Mouse (Mus musculus) kidney, postnatal 0 days (tissue): ENCODE results near the gene Aar2. TPM values are rescaled to one million over a fixed set of nuclear protein-coding genes. Genes with fewer than 3 reads are reported as not detected.
A peak's percentile ranks its signal among the peaks of the same experiment; 100 is the strongest.

ENCODE experiments used
- ATAC-seq: fragments of 200-750 bp; cut with Nextera tagmentation; replicated peaks from 2 replicates; pipeline ENCODE4 v1.8.0; 2017; ENCODE audit warnings: low read depth, moderate number of reproducible peaks, moderate TSS enrichment, moderate library complexity; ENCODE audit not compliant: low FRiP score
- DNase-seq: peaks from one replicate; pipeline ENCODE4 v3.0.0-alpha.2; 2016; ENCODE audit warnings: low spot score
- H3K27ac ChIP-seq: fragments of 300-500 bp; sonication (generic); 2 replicates; pipeline ENCODE4 v1.5.1; 2014; ENCODE audit warnings: mild to moderate bottlenecking
- H3K27me3 ChIP-seq: fragments of 300-500 bp; sonication (generic); 2 replicates; pipeline ENCODE4 v1.6.1; 2014; ENCODE audit warnings: low read length, mixed read lengths; ENCODE audit not compliant: insufficient read depth
- H3K36me3 ChIP-seq: fragments of 300-500 bp; sonication (generic); 2 replicates; pipeline ENCODE4 v1.6.1; 2014; ENCODE audit warnings: low read length, mixed read lengths; ENCODE audit not compliant: insufficient read depth
- H3K4me1 ChIP-seq: fragments of 300-500 bp; sonication (generic); replicated peaks from 2 replicates; pipeline ENCODE4 v1.6.1; 2014; ENCODE audit warnings: antibody characterized with exemption, low read length, mixed read lengths; ENCODE audit not compliant: insufficient read depth
- H3K4me2 ChIP-seq: fragments of 300-500 bp; sonication (generic); 2 replicates; pipeline ENCODE4 v1.6.1; 2014; ENCODE audit warnings: mild to moderate bottlenecking, low read length, moderate library complexity, mixed read lengths
- H3K4me3 ChIP-seq: fragments of 300-500 bp; sonication (generic); replicated peaks from 2 replicates; pipeline ENCODE4 v1.5.1; 2014; ENCODE audit warnings: low read depth, low read length
- H3K9ac ChIP-seq: fragments of 300-500 bp; sonication (generic); 2 replicates; pipeline ENCODE4 v1.6.1; 2014; ENCODE audit warnings: low read depth, low read length
- H3K9me3 ChIP-seq: fragments of 300-500 bp; sonication (generic); replicated peaks from 2 replicates; pipeline ENCODE4 v1.6.1; 2016; ENCODE audit warnings: low read length, inconsistent platforms, mixed read lengths
- CTCF ChIP-seq: IDR thresholded peaks from 2 replicates; pipeline ENCODE4 v1.5.1; 2016; ENCODE audit warnings: antibody characterized with exemption, low read depth, mild to moderate bottlenecking, moderate library complexity
- WGBS: fragments of 180-500 bp; shearing (Covaris S2); extraction: QIAGEN DNeasy Blood & Tissue Kit; methylation state at CpG from one replicate; pipeline ENCODE4 v1.1.7; 2014; 5-methylcytosine and 5-hydroxymethylcytosine counted together
- polyA plus RNA-seq: library from polyadenylated mRNA; unstranded; fragments of >200 nt; fragmentation: Nextera tagmentation; extraction: Ambion mirVana; gene quantifications from 2 replicates; pipeline ENCODE4 v1.2.1, GENCODE M21; 2015

The Aar2 gene
- polyA plus RNA-seq = 30.0 and 32.7 TPM in 2 replicates

GRCm38 (mm10) chr2:156547123-156547891, at the start of gene Aar2:
Gene Aar2, plus strand, starts transcription at chr2:156547584.
- no peaks in the 10 kb centered on the region for H3K9me3 ChIP-seq
- TF ChIP-seq CTCF = no peak
- H3K4me3 ChIP-seq = peak within 1 kb of the TSS; percentile 85
- 5% methylated on average over 39 of the region's 39 CpGs for WGBS
- peaks cover 14% of the 10 kb centered on the region; the same call in 1 of the 2 replicates for H3K36me3 ChIP-seq
- DNase-seq = peak; percentile 75
- no peaks in the 10 kb centered on the region for H3K27me3 ChIP-seq
- peak within 1 kb of the TSS; percentile 77 for H3K4me2 ChIP-seq
- peak within 1 kb of the TSS; percentile 78 for H3K27ac ChIP-seq
- ATAC-seq = peak; percentile 59; the same call in 1 of the 2 replicates
- peak within 1 kb of the TSS; percentile 82 for H3K9ac ChIP-seq
- peaks cover 7% of the 10 kb centered on the region for H3K4me1 ChIP-seq

GRCm38 (mm10) chr2:156497915-156498314, 49.5 kb upstream of the Aar2 start:
- 48% methylated on average over 5 of the region's 5 CpGs for WGBS
- TF ChIP-seq CTCF = peak; percentile 88
- Histone ChIP-seq H3K4me3 (no peak overlapping the region), H3K4me1 (0 out of 2 replicates have a peak, but pooled peaks cover 3% of the 10 kb centered on the region), H3K36me3 (peaks cover 18% of the 10 kb centered on the region; the same call in 1 of the 2 replicates), H3K4me2 (no peak overlapping the region), H3K27me3 (no peaks in the 10 kb centered on the region), H3K9me3 (no peaks in the 10 kb centered on the region), H3K9ac (no peak overlapping the region), H3K27ac (no peak overlapping the region)
- no peak for ATAC-seq
- peak; percentile 69 for DNase-seq

GRCm38 (mm10) chr2:156501025-156501424, 46.4 kb upstream of the Aar2 start:
- no peaks in the 10 kb centered on the region for H3K27me3 ChIP-seq
- H3K36me3 ChIP-seq = 0 out of 2 replicates have a peak, but pooled peaks cover 8% of the 10 kb centered on the region
- ATAC-seq (no peak), DNase-seq (no peak)
- no peak for TF ChIP-seq CTCF
- no peak overlapping the region for H3K27ac ChIP-seq
- no peak overlapping the region for H3K9ac ChIP-seq
- 90% methylated on average over 1 of the region's 1 CpGs for WGBS
- 0 out of 2 replicates have a peak, but pooled peaks cover 3% of the 10 kb centered on the region for H3K4me1 ChIP-seq
- no peak overlapping the region for H3K4me2 ChIP-seq
- no peaks in the 10 kb centered on the region for H3K9me3 ChIP-seq
- no peak overlapping the region for H3K4me3 ChIP-seq

- H3K27ac ChIP-seq = no peak overlapping the region
- ATAC-seq (no peak), DNase-seq (no peak)
- TF ChIP-seq CTCF = no peak
- no peaks in the 10 kb centered on the region for H3K9me3 ChIP-seq
- H3K4me3 ChIP-seq = no peak overlapping the region
- WGBS = 83% methylated on average over 13 of the region's 13 CpGs
- H3K36me3 ChIP-seq = peaks cover 14% of the 10 kb centered on the region
- H3K9ac ChIP-seq = no peak overlapping the region
- no peaks in the 10 kb centered on the region for H3K4me1 ChIP-seq
- H3K27me3 ChIP-seq = no peaks in the 10 kb centered on the region
- no peak overlapping the region for H3K4me2 ChIP-seq
These were observed 41.9 kb upstream of the Aar2 start for GRCm38 (mm10) chr2:156505533-156505932.

- no peak overlapping the region for H3K9ac ChIP-seq
- H3K36me3 ChIP-seq = peaks cover 13% of the 10 kb centered on the region
- ATAC-seq (no peak), DNase-seq (no peak)
- no peak overlapping the region for H3K4me2 ChIP-seq
- H3K9me3 ChIP-seq = no peaks in the 10 kb centered on the region
- H3K27ac ChIP-seq = no peak overlapping the region
- H3K27me3 ChIP-seq = no peaks in the 10 kb centered on the region
- no peak for TF ChIP-seq CTCF
- H3K4me1 ChIP-seq = no peaks in the 10 kb centered on the region
- 69% methylated on average over 7 of the region's 7 CpGs for WGBS
- H3K4me3 ChIP-seq = no peak overlapping the region
These were observed 35.4 kb upstream of the Aar2 start for GRCm38 (mm10) chr2:156512028-156512427.

- no peak for TF ChIP-seq CTCF
- 0 out of 2 replicates have a peak, but pooled peaks cover 11% of the 10 kb centered on the region for H3K36me3 ChIP-seq
- H3K4me2 ChIP-seq = no peak overlapping the region
- H3K27ac ChIP-seq = no peak overlapping the region
- H3K9ac ChIP-seq = no peak overlapping the region
- no peaks in the 10 kb centered on the region for H3K4me1 ChIP-seq
- H3K4me3 ChIP-seq = no peak overlapping the region
- no peaks in the 10 kb centered on the region for H3K27me3 ChIP-seq
- 56% methylated on average over 4 of the region's 6 CpGs for WGBS
- H3K9me3 ChIP-seq = no peaks in the 10 kb centered on the region
- DNase-seq = no peak
- ATAC-seq = 0 out of 2 replicates have a peak, but pooled peaks have one; percentile 29
These were observed 34.8 kb upstream of the Aar2 start for GRCm38 (mm10) chr2:156512561-156512960.
